Mouse (Mus musculus): ENCODE results near the gene Tnk1.
A peak's percentile ranks its signal among the peaks of the same experiment; 100 is the strongest.

Tnk1 gene

GRCm38 (mm10) chr11:69858113-69858998 is at the start of gene Tnk1:
Gene Tnk1 (minus strand): TSS chr11:69858730.
- DNase-seq (ENCODE audit: low spot score) = no peak

DNA sequence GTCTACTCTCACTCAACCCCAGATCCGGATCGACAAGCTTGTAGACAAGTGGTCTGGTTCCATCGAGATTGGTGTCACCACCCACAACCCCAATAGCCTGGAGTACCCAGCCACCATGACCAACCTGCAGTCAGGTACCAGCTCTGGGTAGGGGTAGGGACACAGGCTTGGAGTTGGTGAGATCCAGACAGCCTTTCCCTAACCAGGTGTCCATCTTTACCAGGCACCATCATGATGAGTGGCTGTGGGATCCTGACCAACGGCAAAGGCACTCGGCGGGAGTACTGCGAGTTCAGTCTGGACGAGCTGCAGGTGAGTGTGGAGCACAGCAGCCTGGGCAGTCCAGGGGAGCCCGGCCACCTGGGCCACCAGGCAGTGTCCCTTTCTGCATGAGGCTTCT is 45.8 kb upstream of the Tnk1 start:
- no peak for DNase-seq (ENCODE audit: low spot score)

- no peak for DNase-seq (ENCODE audit: low spot score)
Measured at GRCm38 (mm10) chr11:69902972-69903371, 44.4 kb upstream of the Tnk1 start.

- DNase-seq (ENCODE audit: low spot score) = no peak
Measured at GRCm38 (mm10) chr11:69901993-69902392, 43.5 kb upstream of the Tnk1 start.

DNA sequence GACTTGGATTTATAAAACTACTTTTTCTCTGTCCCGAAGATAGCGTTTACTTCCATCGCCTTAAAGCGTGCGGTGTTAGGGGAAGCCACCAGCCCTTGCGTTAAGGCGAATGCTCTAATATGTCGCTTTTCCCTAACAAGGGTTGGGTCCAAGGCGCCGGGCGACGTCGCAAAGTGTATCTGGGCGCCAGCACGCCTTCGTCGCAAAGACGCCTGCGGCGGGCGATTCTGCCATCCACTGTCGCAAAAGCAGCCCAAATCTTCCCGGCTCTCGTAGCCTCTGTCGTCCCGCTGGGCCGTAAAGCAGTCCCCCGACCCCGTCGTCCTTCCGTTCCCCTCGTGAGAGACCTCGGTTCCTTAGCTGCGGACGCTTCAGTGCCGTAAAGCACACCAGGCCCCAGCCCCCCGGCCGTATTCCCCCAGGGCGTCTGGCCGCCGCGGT is 42.9 kb upstream of the Tnk1 start:
- peak; percentile 90 for DNase-seq (ENCODE audit: low spot score)

- DNase-seq (ENCODE audit: low spot score) = peak; percentile 84
Measured at GRCm38 (mm10) chr11:69900471-69901405, 42.2 kb upstream of the Tnk1 start, which contains the start of the genes 2810408A11Rik and Neurl4. Gene 2810408A11Rik (minus strand): TSS chr11:69900987. Gene Neurl4 (plus strand): TSS chr11:69901072.

- no peak for DNase-seq (ENCODE audit: low spot score)
Measured at GRCm38 (mm10) chr11:69899870-69900269, 41.3 kb upstream of the Tnk1 start.

- DNase-seq (ENCODE audit: low spot score) = no peak
Measured at GRCm38 (mm10) chr11:69895291-69895690, 36.8 kb upstream of the Tnk1 start, which contains the start of gene Acap1. Gene Acap1 (minus strand): TSS chr11:69895539.

DNA sequence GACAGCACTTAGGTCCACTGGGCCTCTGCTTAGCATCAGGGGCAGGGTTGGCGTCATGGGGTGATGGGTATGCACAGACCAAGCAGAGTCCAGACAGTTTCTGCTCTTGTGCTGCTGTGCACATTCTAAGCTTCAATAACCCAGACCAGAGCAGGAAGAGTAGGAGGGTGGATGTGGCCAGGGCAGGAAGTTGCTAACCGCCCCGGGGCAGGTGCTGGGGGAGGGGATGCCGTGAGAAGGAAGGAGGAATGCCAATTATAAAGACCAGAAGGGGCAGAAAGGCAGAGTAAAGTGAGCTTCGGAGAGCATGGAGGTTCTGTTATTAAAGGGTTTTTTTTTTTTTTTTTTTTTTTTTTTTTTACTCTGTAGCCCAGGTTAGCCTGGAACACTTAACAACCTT is 36.1 kb upstream of the Tnk1 start:
- DNase-seq (ENCODE audit: low spot score) = no peak

DNA sequence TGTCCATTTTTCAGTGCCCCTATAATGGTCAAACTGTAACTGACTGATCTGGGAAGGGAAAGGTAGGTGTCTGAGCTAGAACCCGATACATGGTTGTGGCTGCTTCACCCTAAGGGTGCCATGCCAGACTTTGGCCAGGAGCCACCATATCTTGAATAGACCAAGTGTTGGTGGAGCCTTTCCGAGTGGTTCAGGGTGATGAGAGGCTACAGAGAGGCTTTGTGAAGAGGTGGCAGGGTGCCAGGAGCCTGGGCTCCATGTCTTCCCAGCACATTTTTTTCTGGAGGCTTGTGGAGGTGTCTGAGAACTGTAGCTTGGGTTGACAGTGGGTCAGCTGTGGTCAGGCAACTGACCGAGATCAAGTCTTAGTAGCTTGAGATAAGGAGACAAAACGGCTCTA is 33.0 kb upstream of the Tnk1 start:
- DNase-seq (ENCODE audit: low spot score) = peak; percentile 79

DNA sequence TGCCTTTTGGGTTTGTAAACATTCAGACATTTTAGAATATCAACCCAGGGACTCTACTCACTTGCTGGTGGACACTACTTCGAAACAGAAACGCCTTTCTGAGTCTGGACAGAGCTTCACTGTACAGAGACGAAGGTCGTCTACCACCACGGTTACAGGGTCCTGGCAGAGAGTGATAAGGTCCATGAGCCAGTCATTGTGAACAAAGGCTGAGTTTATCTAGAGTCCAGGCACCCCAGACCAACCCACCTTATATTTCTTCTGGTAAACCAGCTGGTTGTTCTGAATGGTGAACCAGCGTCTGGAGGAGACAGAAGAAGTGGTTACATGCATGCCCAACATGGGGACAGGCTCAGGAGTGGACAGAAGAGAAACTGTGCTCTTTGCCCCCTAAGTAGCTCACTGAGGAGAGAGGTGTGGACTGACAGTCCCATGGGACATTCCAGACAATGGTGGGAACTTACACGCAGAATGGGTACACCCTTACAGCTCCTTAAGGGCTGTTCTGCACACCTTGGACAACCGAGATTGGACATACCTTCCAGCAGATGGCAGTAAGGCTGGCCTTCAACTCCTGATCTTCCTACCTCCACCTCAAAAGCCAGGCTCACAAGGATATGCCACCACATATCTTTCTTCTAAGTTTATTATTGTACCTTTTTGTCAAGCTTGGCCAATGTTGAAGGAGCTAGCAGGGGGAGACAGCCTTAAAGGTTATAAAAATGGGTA is 28.5 kb upstream of the Tnk1 start:
- no peak for DNase-seq (ENCODE audit: low spot score)

GRCm38 (mm10) chr11:69884663-69885062 is 26.1 kb upstream of the Tnk1 start:
- no peak for DNase-seq (ENCODE audit: low spot score)

- DNase-seq (ENCODE audit: low spot score) = no peak
Measured at GRCm38 (mm10) chr11:69884240-69884639, 25.7 kb upstream of the Tnk1 start.

GRCm38 (mm10) chr11:69883527-69884151 is 25.1 kb upstream of the Tnk1 start:
- DNase-seq (ENCODE audit: low spot score) = no peak

- peak; percentile 70 for DNase-seq (ENCODE audit: low spot score)
Measured at GRCm38 (mm10) chr11:69883066-69883465, 24.5 kb upstream of the Tnk1 start.

GRCm38 (mm10) chr11:69881787-69882670 is 23.5 kb upstream of the Tnk1 start:
- DNase-seq (ENCODE audit: low spot score) = no peak

GRCm38 (mm10) chr11:69880853-69881603 is 22.5 kb upstream of the Tnk1 start, which contains the start of gene Kctd11:
Gene Kctd11 (minus strand): TSS chr11:69881406.
- peak; percentile 90 for DNase-seq (ENCODE audit: low spot score)

DNA sequence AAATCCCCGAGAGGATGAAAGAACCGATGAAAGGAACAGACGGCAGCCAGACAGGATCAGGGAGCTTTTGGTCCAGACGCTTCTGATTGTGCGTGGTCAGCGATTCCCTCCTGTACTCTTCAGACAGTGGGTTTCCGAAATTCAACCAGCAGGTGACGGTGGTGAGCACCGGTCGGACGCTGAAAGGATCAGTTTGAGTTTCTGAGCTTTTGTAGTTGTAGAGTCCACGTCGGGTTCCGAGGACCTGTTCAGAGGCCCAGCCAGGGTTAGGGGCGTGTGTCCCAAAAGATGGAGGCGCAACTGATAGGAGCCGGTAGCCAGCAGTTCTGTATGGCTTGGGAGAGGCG is 21.9 kb upstream of the Tnk1 start:
- DNase-seq (ENCODE audit: low spot score) = peak; percentile 83

DNA sequence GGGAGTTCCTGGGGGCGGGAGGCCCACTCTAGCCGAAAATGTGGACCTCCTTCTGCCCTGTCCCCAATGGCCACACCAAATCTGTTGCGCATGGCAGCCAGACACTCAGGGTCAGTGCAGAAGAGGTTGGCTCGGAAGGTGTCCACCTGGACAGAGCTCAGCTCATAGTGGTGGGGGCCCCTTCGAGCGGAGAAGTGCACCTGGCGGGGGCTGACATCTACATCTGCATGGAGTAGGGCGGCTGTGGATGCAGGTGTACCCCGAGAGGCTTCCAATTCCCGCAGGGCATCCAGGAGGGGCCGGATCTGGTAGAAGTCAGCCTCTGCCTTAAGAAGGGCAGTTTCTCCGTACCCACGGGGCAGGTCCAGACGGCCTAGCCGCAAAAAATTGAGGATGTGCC is 21.2 kb upstream of the Tnk1 start:
- no peak for DNase-seq (ENCODE audit: low spot score)

GRCm38 (mm10) chr11:69878952-69879351 is 20.4 kb upstream of the Tnk1 start:
- DNase-seq (ENCODE audit: low spot score) = no peak
